Mouse (Mus musculus) heart, postnatal 10 days (tissue): Measurements from ENCODE around the gene 4930415O20Rik. TPM values are rescaled to one million over a fixed set of nuclear protein-coding genes. Genes with fewer than 3 reads are reported as not detected.
A peak's percentile ranks its signal among the peaks of the same experiment; 100 is the strongest.
"Not testable (repeated sequence)": the region's sequence is repeated elsewhere in the genome, so short reads cannot be mapped to it uniquely, and the experiment has no call there.

Source experiments
- DNase-seq, 2 experiments: peaks; one replicate each; pipeline ENCODE4 v3.0.0; 2021
- intact Hi-C: fragments of 180-260 bp; cut with DNase I; formaldehyde crosslinking; loops from one replicate; pipeline ENCODE4 v1.15.1; 2025
- total RNA-seq, 2 experiments: library from RNA; stranded (reverse); gene quantifications; 2 replicates each; pipeline ENCODE4 v1.2.3; 2021

The 4930415O20Rik gene
- total RNA-seq, 2 experiments from 2014 or later, result 0.53 TPM; not detected in 1

GRCm38 (mm10) chr15:98567278-98568134 lies 3.3 kb upstream of the 4930415O20Rik start:
- intact Hi-C loops, result loop anchor here (2.0 kb wide), 1 partner anchor 57 kb away; no protein-coding TSS in a partner anchor
- DNase-seq, result peak; percentile 100

DNA sequence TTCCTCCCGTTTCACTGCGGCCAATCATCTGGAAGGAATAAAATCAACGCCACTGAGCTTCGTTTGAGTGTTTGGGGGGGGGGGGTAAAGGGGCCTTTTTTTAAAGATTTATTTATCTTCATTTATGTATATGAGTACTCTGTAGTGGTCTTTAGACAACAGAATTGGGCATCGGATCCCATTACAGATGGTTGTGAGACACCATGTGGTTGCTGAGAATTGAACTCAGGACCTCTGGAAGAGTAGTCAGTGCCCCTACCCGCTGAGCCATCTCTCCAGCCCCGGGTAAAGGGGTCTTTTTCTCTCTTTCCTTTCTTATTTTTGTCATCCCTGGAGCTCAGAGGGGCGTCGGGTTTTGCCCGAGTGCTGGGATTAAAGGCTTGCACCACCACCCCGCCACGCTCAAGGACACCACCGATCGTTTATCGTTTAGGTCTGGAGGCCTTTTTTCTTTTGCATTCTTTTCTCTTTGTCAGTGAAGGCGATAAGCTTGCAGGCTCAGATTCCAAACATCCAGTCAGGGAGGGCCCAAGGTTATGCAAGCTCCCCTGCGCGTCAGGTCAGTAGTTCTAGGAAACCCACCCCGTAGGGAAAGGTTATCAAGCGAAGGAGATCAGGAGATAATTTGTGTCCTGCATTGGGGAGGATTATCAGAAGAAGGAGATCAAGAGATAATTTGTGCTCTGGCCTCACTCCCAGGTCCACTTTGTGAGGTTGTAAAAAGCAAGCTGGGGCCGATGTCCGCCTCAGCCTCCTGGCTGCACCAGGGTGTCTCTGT lies 2.4 kb upstream of the 4930415O20Rik start:
- intact Hi-C loops, result no loop called here
- peak in 1 of 2 experiments; percentile 40 for DNase-seq

DNA sequence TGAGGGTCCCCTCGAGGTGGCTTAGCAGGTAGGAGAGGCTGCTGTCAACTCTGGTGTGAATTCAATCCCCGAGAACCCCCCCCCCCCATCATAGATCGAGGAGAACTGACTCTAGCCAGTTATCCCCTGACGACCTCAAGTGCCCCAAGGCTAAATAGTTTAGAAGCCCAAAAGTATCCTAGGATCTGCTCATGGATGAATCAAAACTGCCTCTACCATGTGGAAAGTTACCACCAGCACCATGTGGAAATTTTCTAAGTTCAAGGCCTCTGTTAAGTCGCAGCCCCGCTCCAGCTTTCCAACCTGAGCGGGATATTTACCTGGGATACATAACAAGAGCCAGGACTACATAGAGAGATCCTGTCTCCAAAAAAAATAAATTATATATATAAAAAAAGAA lies 1.6 kb upstream of the 4930415O20Rik start:
- intact Hi-C loops, result no loop called here
- no peak for DNase-seq

- no peak for DNase-seq
- intact Hi-C loops, result no loop called here
Measured at GRCm38 (mm10) chr15:98569795-98570365, 924 bp upstream of the 4930415O20Rik start.

DNA sequence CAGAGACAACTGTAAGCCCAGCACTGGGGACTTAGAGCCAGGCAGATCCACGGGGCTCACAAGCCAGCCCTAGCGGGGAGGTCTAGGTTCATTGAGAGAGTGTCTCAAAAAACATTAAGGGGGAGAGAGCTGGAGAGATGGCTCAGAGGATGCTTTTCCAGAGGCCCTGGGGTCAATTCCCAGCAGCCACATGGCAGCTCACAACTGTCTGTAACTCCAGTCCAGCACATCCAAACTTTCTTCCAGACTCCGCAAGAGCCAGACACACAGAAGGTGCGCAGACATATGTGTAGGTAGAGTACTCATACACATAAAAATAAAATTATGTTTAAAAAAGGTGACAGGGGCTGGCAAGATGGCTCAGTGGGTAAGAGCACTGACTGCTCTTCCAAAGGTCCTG lies 2.5 kb downstream of the 4930415O20Rik start:
- intact Hi-C loops, result no loop called here

DNA sequence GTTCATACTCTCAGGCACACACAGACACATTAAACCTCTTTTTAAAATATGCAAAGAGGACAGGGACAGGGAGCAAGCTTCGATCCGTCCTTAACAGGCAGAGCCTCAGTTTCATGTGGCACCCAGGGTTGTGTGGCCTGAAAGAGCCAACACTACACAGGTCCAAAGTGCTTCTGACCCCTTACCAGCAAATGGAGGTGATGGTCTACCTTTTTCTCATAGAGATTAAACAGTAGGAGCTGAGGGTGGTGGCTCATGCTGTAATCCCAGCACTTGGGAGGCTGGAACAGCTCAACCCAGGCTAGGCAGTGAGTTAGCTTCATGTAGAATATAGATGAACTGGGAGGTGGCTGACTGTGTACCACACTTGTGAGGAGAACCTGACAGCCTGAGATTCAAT lies 8.5 kb downstream of the 4930415O20Rik start:
- no peak for DNase-seq
- intact Hi-C loops, result no loop called here

More for the DNA sequence above, 2.5 kb downstream of the 4930415O20Rik start:
- no peak for DNase-seq

DNA sequence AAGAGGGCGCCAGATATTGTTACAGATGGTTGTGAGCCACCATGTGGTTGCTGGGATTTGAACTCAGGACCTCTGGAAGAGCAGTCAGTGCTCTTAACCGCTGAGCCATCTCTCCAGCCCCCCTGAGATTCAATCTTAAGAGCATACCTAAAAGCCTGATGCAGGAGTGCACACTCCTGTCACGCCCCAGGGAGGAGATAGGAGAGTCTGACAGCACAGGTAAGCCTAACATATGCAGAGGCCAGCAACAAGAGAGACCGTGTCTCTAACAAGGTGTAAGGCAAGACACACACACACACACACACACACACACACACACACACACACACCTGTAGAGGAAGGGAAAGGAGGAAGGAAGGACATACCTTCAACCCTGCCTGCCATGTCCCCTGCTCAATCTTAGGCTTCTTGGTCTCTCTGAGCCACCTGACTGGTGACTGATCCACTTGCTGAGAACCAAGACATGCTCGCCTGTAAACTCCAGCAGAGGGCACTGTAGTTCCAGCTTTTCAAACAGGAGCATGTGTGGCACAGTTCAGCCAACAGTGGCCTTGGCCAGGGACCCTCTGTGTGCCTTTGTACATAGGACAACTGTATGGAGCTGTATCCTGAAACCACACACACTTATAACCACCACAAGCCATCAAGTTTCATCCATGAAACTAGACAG lies 9.1 kb downstream of the 4930415O20Rik start:
- intact Hi-C loops, result loop anchor here (1.0 to 5.0 kb wide), 3 partner anchors 21 to 117 kb away; no protein-coding TSS in a partner anchor
- DNase-seq, result peak; percentile 88 to 91

DNA sequence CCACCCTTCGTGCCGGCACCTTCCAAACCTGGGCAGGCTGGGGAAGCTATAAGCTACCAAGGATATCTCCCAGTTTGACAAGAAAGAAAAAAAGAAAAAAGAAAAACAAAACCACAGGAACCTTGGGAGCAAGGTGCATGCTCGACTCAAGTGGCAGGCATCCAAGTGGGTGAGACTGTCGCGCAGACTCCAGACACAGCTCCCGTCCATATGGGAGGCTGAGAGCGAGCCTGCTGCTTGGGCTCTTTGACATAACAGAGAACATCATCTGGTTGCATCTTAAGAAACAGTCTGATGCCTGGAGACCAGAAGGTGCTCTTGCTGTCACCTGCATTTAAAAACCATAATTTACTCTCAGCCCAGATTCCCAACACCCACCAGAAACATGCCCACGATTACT lies 11.6 kb downstream of the 4930415O20Rik start:
- intact Hi-C loops, result loop anchor here (5.0 kb wide), 1 partner anchor 115 kb away; no protein-coding TSS in a partner anchor
- peak in 1 of 2 experiments; percentile 49 for DNase-seq

DNA sequence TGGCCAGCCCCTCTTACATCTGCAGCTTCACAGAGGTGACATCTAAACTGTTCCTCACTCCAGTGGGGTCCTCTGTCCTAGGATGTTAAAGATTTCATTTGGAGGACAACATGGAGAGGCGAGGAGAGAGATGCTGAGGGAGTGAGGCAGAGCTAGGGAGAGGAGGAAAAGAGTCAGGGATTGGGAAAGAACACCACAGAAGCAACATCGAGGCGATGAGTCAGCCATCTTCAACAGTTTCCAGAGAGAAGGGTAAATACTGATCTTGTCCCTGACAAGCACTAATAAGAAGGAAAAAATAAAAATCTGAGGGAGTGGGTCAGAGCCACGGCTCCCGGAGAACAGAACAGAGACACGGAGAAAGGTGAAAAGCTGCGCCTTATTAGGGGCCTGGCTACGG lies 12.2 kb downstream of the 4930415O20Rik start:
- intact Hi-C loops, result loop anchor here (5.0 kb wide), 1 partner anchor 114 kb away; no protein-coding TSS in a partner anchor
- DNase-seq, result no peak

- intact Hi-C loops, result no loop called here
- no peak for DNase-seq
Measured at GRCm38 (mm10) chr15:98585421-98585820, 14.6 kb downstream of the 4930415O20Rik start.

- intact Hi-C loops, DNase-seq: not testable (repeated sequence)
Measured at GRCm38 (mm10) chr15:98586141-98586540, 15.3 kb downstream of the 4930415O20Rik start.

DNA sequence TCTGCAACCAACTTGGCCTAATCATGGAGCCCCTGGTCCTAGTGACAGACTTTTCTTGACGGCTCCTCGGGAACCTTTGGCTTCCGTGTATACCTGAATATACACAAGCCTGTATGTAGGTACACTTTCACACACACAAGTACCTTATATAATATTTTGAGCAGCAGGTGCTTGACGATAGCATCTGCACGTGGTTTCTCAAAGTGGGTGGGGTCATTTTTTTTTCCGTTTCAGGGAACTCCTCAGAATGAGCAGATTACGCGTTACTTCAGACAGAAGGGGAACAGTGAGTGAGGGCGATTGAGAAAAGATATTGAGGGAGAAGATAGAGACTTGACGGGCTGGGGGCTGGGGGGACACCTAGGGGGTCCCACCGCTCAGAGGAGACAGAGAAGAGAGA lies 16.9 kb downstream of the 4930415O20Rik start:
- intact Hi-C loops, result no loop called here

DNA sequence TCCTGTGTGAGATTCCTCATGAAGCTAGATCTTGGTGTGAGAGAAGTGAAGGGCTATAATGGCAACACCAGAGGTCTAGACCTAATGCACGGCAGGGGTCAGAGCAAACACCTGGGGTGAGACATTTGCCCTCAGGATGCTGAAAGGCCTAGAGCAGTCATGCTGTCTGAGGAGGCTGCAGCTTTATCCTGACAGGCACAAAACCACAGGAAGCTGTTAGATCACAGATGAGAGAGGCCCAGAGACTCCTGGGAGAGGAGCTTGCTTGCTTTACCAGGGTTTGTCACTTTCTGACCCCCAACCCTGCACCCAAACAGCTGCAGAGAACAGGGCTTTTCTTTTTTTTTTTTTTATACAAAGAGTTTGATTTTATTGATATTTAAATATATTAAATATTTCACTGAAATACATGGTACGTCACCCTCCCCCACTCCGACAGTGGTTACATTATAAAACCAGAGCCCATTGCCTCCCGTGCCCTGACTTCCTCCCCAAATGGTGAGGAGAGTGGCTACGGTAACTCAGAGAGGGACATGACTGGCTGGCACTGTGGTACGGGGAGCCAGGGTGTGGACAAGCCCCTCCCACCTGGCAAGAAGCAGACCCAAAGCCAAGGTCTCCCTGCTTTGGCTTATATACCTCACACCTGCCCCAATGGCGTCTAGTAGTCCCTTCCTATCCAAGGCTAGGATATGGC lies 19.0 kb downstream of the 4930415O20Rik start:
- intact Hi-C loops, result no loop called here
- peak in 1 of 2 experiments; percentile 5 for DNase-seq

More for the DNA sequence above, 16.9 kb downstream of the 4930415O20Rik start:
- no peak for DNase-seq

GRCm38 (mm10) chr15:98591396-98591795 lies 20.6 kb downstream of the 4930415O20Rik start:
- DNase-seq, result peak in 1 of 2 experiments; percentile 4
- intact Hi-C loops, result no loop called here

GRCm38 (mm10) chr15:98594193-98594592 lies 23.4 kb downstream of the 4930415O20Rik start:
- intact Hi-C loops, result no loop called here

GRCm38 (mm10) chr15:98595049-98595448 lies 24.2 kb downstream of the 4930415O20Rik start:
- no peak for DNase-seq
- intact Hi-C loops, result no loop called here

More at GRCm38 (mm10) chr15:98594193-98594592, 23.4 kb downstream of the 4930415O20Rik start:
- DNase-seq, result peak in 1 of 2 experiments; percentile 3

GRCm38 (mm10) chr15:98596609-98597008 lies 25.8 kb downstream of the 4930415O20Rik start:
- intact Hi-C loops, result no loop called here
- DNase-seq, result no peak

DNA sequence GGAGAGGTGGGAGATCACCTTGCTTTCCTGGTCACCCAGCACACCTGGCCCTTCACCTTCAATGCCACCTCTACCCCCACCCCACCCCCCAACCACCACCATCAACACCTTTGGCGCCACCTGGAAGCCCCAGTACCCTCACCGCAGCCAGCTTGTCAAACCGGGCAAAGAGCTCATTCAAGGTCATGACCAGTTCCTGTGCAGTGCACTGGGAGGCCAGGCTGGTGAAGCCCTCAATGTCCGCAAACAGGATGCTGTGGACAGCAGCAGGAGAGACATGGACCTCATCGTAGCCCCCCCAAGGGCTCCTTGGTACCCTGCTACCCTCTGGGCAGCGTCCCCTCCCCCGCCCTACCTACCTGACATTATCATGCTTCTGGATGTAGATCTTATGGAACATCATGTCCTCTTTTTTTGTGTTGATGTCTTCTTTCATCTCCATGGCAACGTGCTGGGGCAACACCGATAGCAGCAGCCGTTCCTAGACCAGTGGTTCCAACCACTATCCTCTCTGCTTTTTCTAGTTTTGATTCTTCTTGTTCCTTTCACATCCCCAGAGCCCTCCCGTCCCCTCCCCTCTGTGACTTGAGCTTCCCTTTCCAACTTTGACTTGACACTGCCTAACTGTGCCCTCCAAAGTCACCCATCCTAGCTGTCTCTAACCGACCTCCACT lies 29.4 kb downstream of the 4930415O20Rik start:
- intact Hi-C loops, result loop anchor here (2.0 kb wide), 1 partner anchor 19 kb away; no protein-coding TSS in a partner anchor
- DNase-seq, result peak in 1 of 2 experiments; percentile 33

GRCm38 (mm10) chr15:98601832-98602190 lies 31.0 kb downstream of the 4930415O20Rik start:
- no peak for DNase-seq
- intact Hi-C loops, result loop anchor here (2.0 kb wide), 1 partner anchor 21 kb away; no protein-coding TSS in a partner anchor
